Mouse (Mus musculus): ENCODE data around the gene Sh3d19.
"Not testable (repeated sequence)": the region's sequence is repeated elsewhere in the genome, so short reads cannot be mapped to it uniquely, and the experiment has no call there.

Gene Sh3d19

DNA sequence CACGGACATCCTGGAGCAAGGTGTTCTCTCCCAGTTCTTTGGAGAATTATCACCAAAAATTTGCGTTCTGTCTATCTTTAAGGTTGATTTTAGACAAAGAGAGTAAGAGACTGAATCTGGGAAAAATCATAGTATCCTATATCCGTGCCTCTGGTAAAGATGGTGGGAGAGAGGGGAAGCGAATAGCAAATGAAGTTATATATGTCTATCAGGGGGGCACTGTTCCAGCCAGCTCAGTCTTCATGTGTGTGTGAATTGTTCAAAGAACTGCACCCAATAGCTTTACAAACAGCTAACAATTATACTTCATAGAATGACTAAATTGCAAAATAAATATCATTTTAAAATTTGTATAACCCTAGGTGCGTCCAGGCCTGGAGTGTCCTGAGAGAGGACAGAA is 123.0 kb downstream of the Sh3d19 start:
- no peak for DNase-seq (ENCODE audit: low spot score)

- DNase-seq (ENCODE audit: low spot score): no peak
Observed at GRCm38 (mm10) chr3:86101956-86102355, 131.0 kb downstream of the Sh3d19 start.

DNA sequence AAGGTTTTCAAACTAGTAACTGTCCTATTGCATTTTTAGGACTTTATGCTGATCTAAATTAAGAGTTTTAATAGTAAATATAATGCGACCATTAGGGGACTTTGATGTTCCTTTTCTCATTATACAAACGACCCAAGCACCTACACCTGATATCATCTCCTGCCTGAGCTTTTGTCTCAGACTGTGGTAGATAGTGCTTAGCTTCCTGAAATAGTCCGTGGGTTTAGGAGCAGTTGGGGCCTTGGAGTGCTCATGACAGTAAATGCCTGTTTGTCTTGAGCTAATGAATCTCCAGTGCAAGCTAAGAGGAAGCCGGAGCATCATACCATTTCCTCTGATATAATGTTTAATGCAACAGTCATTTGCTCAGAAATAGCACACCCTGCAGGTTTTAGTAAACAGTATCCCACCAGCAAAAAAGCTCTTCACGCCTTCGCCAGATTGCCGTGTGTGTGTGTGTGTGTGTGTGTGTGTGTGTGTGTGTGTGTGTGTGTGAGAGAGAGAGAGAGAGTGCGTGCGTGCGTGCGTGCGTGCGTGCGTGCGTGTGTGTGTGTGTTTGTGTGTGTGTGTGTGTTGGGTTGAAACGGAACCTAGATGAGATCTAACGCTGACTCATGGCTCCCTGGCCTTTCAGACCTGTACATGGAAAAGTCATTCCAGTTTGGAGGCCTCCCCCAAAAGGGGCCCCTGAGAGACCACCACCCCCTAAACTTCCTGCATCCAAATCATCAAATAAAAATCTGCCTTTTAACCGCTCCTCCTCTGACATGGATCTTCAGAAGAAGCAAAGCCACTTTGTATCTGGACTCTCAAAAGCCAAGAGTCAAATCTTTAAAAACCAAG is 132.8 kb downstream of the Sh3d19 start:
- no peak for DNase-seq (ENCODE audit: low spot score)

GRCm38 (mm10) chr3:86104433-86104832 is 133.5 kb downstream of the Sh3d19 start:
- DNase-seq (ENCODE audit: low spot score): not testable (repeated sequence)

GRCm38 (mm10) chr3:86104909-86105308 is 134.0 kb downstream of the Sh3d19 start:
- DNase-seq (ENCODE audit: low spot score): no peak

GRCm38 (mm10) chr3:86106086-86106632 is 135.2 kb downstream of the Sh3d19 start:
- DNase-seq (ENCODE audit: low spot score): no peak

- DNase-seq (ENCODE audit: low spot score): no peak
Observed at GRCm38 (mm10) chr3:86107637-86108539, 137.0 kb downstream of the Sh3d19 start.

- DNase-seq (ENCODE audit: low spot score): no peak
Observed at GRCm38 (mm10) chr3:86108576-86108975, 137.7 kb downstream of the Sh3d19 start.

GRCm38 (mm10) chr3:86109099-86109498 is 138.2 kb downstream of the Sh3d19 start:
- no peak for DNase-seq (ENCODE audit: low spot score)

DNA sequence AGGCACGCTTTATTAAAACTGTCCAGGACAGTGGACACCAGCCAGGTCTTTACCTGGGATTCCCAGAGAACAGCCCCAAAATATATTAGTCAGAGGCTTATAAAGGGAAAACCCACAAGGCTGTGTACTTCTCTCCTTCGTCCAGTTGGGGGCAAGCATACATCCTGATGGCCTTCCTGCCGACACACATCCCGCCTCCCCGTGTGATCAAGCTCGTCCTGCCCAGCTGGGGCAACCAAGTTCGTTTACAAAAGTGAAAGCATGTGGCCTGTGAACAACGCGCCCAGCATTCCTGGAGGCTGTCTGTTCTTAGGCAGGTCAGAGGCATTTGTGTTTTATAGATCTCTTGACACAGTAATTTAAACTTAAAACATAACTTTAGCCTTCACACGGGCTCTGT is 139.2 kb downstream of the Sh3d19 start:
- DNase-seq (ENCODE audit: low spot score): peak; percentile 54

DNA sequence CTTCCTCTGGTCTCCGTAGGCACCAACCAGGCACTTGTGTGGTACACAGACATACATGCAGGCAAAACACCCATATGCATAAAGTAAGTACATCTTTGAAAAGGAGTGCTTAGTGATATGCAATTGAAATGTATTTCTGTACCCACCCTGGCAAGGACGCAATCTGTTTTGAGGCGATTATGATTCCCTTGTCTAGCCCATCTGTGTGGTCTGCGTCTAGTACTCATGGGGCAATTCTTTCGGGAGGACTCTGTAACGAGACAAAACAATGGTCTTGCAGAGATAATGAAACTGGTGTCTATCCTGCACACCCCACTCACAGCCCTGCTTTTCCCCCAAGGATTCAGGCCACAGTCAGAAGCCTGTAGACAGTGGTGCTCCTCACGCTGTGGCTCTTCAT is 141.9 kb downstream of the Sh3d19 start:
- no peak for DNase-seq (ENCODE audit: low spot score)

GRCm38 (mm10) chr3:86114659-86115338 is 143.9 kb downstream of the Sh3d19 start:
- DNase-seq (ENCODE audit: low spot score): no peak

DNA sequence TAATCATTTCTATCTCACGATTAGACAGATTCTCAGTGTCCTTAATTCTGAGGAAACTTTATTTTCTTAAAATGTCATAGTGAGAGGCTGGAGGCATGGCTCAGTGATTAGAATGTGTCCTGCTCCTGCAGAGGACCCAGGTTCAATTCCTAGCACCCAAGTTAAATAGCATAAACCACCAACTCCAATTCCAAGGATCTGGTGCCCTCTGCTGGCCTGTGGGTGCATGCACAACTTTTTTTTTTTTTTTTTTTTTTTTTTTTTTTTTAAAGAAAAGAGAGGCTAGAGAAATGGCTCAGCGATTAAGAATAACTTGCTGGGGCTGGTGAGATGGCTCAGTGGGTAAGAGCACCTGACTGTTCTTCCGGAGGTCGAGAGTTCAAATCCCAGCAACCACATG is 146.0 kb downstream of the Sh3d19 start:
- DNase-seq (ENCODE audit: low spot score): no peak

DNA sequence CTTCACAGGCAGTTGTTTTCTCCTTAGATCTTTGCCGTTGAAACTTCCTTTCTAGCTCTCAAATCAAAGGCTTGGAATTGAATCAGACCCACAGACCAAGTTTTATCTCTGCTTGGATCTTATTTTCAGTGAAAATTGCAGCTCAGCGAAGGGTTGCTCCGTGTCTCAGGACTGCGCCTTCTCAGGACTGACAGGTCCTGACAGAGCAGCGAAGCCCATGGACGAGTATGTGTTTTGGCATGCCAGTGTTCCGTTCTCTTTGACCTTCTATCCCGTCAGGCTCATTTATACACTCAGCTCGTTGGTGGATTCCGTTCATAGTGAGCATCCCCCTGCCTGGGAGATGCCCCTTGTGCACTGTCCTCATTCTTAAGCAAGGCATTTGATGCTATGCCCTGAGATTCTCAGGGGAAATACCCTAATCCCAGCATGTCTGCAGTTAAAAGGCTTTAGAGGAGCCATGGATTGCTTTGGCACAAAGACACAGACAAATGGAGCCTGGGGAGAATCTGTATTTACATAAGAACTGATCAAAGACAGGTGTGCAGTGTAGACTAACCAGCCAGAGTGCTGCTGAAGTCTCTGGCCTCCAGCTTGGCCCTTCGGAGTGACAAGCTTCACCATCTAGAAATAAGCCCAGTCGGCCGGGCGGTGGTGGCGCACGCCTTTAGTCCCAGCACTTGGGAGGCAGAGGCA is 148.5 kb downstream of the Sh3d19 start:
- peak; percentile 25 for DNase-seq (ENCODE audit: low spot score)

DNA sequence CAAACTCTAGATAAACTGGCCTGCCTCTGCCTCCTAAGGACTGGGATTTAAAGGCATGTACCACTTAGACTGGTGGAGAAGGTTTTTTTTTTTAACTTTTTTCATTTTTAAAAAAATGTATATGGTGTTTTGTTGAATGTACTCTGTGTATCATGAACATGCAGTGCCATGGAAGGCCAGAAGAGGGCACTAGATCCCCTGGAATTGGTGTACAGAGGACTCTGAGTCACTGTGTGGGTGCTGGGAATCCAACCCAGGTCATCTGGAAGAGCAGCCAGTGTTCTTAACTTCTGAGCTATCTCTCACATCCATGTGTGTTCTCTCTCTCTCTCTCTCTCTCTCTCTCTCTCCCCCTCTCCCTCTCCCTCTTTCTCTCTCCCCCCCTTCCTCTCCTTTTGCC is 151.2 kb downstream of the Sh3d19 start:
- DNase-seq (ENCODE audit: low spot score): no peak

GRCm38 (mm10) chr3:86123251-86123746 is 152.4 kb downstream of the Sh3d19 start:
- no peak for DNase-seq (ENCODE audit: low spot score)

- DNase-seq (ENCODE audit: low spot score): peak; percentile 70
Observed at GRCm38 (mm10) chr3:86129757-86130156, 158.8 kb downstream of the Sh3d19 start.

- DNase-seq (ENCODE audit: low spot score): no peak
Observed at GRCm38 (mm10) chr3:86134939-86135638, 164.2 kb downstream of the Sh3d19 start.

DNA sequence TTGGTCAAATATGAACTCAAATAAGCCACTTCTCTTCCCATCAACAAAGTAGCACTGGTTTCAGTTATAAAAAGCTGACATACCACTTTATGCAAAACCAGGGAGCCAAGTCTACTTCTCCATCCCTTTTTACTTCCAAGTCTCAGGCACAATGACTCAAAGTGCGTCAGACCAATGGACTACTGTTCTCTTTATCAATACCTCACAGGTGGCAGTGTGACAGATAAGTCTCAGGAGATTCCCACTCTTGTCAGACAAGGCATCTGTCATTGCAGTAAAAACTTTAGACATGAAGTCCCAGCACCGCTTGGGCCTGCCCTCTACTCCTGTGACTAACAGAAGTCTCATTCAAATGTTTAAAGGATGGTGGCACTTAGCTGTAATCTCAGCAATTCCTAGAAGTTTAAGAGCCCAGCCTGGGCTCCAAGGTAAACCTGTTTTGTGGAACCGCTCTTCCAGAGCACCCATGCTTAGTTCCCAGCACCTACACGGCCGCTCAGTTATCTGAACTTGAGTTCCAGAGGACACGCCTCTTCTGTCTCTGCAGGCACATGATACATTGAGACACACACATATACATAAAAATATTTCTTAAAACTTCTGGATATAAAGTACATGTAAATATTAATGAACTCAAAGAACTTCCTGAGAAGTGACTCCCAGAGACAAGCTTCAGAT is 165.1 kb downstream of the Sh3d19 start:
- DNase-seq (ENCODE audit: low spot score): no peak

GRCm38 (mm10) chr3:86136936-86137574 is 166.1 kb downstream of the Sh3d19 start:
- no peak for DNase-seq (ENCODE audit: low spot score)
